In genomic region chr5:111422058-111422800, GRCm38 (mm10) we compare ENCODE assay signal across 12 mouse cellular contexts. TPM values are rescaled to one million over a fixed set of nuclear protein-coding genes. Genes with fewer than 3 reads are reported as not detected.
DNase-seq lines count a peak whose midpoint lies in the region; ATAC-seq lines count a peak whose summit lies in the region.
"Had no signal": no experiment of that assay in that cellular context is flagged by ENCODE, and none has a peak within 500 bp of the region (broad histone marks: within the 10 kb centered on the region; RNA-seq: fewer than 3 reads in every experiment).

No protein-coding gene starts in this region.

- peak overlapping the region; percentile 26; the same call in 1 of the 2 replicates for H3K4me2 ChIP-seq in kidney, embryonic 14.5 days (replicated peaks; ENCODE audit: low read depth, low read length)
- peak overlapping the region; percentile 91 for H3K4me2 ChIP-seq in embryonic facial prominence, embryonic 12.5 days (replicated peaks)
- H3K4me2 ChIP-seq in hindbrain, embryonic 11.5 days (replicated peaks; ENCODE audit: low read depth, low read length): peak overlapping the region; percentile 98
- peak overlapping the region; percentile 100 for H3K4me2 ChIP-seq in midbrain, embryonic 13.5 days (replicated peaks)

- DNase-seq in kidney, adult 9 months: no peak
- DNase-seq in hindbrain, embryonic 11.5 days (ENCODE audit: low spot score): peak; percentile 62
- DNase-seq in cerebellum, adult 11 months: no peak
- DNase-seq in frontal cortex, postnatal 10 days (ENCODE audit: low spot score in 2 of 2): no peak
- no peak for DNase-seq in layer of hippocampus, postnatal 25 days (ENCODE audit: extremely low spot score in 1 of 2, low spot score in 1 of 2)
- DNase-seq: adrenal gland, postnatal 10 days; right cerebral cortex, postnatal 25 days had no signal

- WGBS in kidney, embryonic 14.5 days: 73% methylated on average over 8 of the region's 8 CpGs
- 44% methylated on average over 8 of the region's 8 CpGs for WGBS in embryonic facial prominence, embryonic 12.5 days
- WGBS in hindbrain, embryonic 11.5 days: 27% methylated on average over 8 of the region's 8 CpGs
- WGBS in midbrain, embryonic 13.5 days: 17% methylated on average over 8 of the region's 8 CpGs

- H3K9me3 ChIP-seq in kidney, embryonic 14.5 days (ENCODE audit: control insufficient read depth, low read length): no peaks in the 10 kb centered on the region
- no peaks in the 10 kb centered on the region for H3K9me3 ChIP-seq in embryonic facial prominence, embryonic 12.5 days
- no peaks in the 10 kb centered on the region for H3K9me3 ChIP-seq in hindbrain, embryonic 11.5 days (ENCODE audit: control insufficient read depth, low read length)
- no peaks in the 10 kb centered on the region for H3K9me3 ChIP-seq in midbrain, embryonic 13.5 days

- H3K36me3 ChIP-seq in kidney, embryonic 14.5 days (ENCODE audit: control insufficient read depth, insufficient read depth, low read length): peaks cover 11% of the 10 kb centered on the region; the same call in 1 of the 2 replicates
- peaks cover 67% of the 10 kb centered on the region for H3K36me3 ChIP-seq in embryonic facial prominence, embryonic 12.5 days
- H3K36me3 ChIP-seq in hindbrain, embryonic 11.5 days (ENCODE audit: control insufficient read depth, insufficient read depth, low read length): peaks cover 6% of the 10 kb centered on the region
- H3K36me3 ChIP-seq in midbrain, embryonic 13.5 days: peaks cover 46% of the 10 kb centered on the region

- peaks cover 54% of the 10 kb centered on the region for H3K27me3 ChIP-seq in kidney, embryonic 14.5 days (ENCODE audit: control insufficient read depth, insufficient read depth, low read length)
- H3K27me3 ChIP-seq in embryonic facial prominence, embryonic 12.5 days: no peaks in the 10 kb centered on the region
- no peaks in the 10 kb centered on the region for H3K27me3 ChIP-seq in hindbrain, embryonic 11.5 days (ENCODE audit: control insufficient read depth, insufficient read depth, low read length)
- no peaks in the 10 kb centered on the region for H3K27me3 ChIP-seq in midbrain, embryonic 13.5 days

- H3K4me1 ChIP-seq in kidney, embryonic 14.5 days (ENCODE audit: control insufficient read depth, insufficient read depth, low read length): peaks cover 51% of the 10 kb centered on the region
- peaks cover 83% of the 10 kb centered on the region for H3K4me1 ChIP-seq in embryonic facial prominence, embryonic 12.5 days
- peaks cover 24% of the 10 kb centered on the region for H3K4me1 ChIP-seq in hindbrain, embryonic 11.5 days (replicated peaks; ENCODE audit: control insufficient read depth, insufficient read depth, low read length)
- peaks cover 84% of the 10 kb centered on the region for H3K4me1 ChIP-seq in midbrain, embryonic 13.5 days (replicated peaks)

- no peak overlapping the region for H3K27ac ChIP-seq in kidney, embryonic 14.5 days (ENCODE audit: low read depth, low read length)
- H3K27ac ChIP-seq in embryonic facial prominence, embryonic 12.5 days: peak overlapping the region; percentile 98
- H3K27ac ChIP-seq in hindbrain, embryonic 11.5 days (ENCODE audit: low read depth, low read length): peak overlapping the region; percentile 99
- H3K27ac ChIP-seq in midbrain, embryonic 13.5 days: peak overlapping the region; percentile 97
- H3K27ac ChIP-seq: kidney, postnatal 0 days; macrophage had no signal

- H3K4me3 ChIP-seq in kidney, embryonic 14.5 days (ENCODE audit: low read length): 0 out of 2 replicates have a peak overlapping the region, but pooled peaks have one; percentile 81
- H3K4me3 ChIP-seq in embryonic facial prominence, embryonic 12.5 days: peak overlapping the region; percentile 95
- peak overlapping the region; percentile 98 for H3K4me3 ChIP-seq in hindbrain, embryonic 11.5 days (ENCODE audit: low read depth, low read length)
- peak overlapping the region; percentile 97 for H3K4me3 ChIP-seq in midbrain, embryonic 13.5 days (replicated peaks)

- no peak overlapping the region for H3K9ac ChIP-seq in kidney, embryonic 14.5 days (ENCODE audit: low read depth, low read length)
- H3K9ac ChIP-seq in embryonic facial prominence, embryonic 12.5 days: peak overlapping the region; percentile 100
- H3K9ac ChIP-seq in hindbrain, embryonic 11.5 days (ENCODE audit: low read depth, low read length): peak overlapping the region; percentile 100
- H3K9ac ChIP-seq in midbrain, embryonic 13.5 days (replicated peaks): peak overlapping the region; percentile 100

- ATAC-seq in kidney, embryonic 14.5 days (ENCODE audit: low FRiP score, low TSS enrichment): no peak
- no peak for ATAC-seq in embryonic facial prominence, embryonic 12.5 days (ENCODE audit: insufficient number of reproducible peaks, insufficient read depth, low FRiP score, low TSS enrichment)
- ATAC-seq in hindbrain, embryonic 11.5 days (ENCODE audit: low FRiP score): peak; percentile 55; the same call in 1 of the 2 replicates
- no peak for ATAC-seq in midbrain, embryonic 13.5 days

RNA-seq across cellular contexts. Expression of gene Mn1, which starts 5.1 kb away (rescaled TPM):
- 5.1 and 6.9 TPM in 2 replicates for polyA plus RNA-seq in kidney, embryonic 14.5 days (2014; fragmentation: Nextera tagmentation; extraction: Ambion mirVana)
- 57.8 and 58.3 TPM in 2 replicates for polyA plus RNA-seq in embryonic facial prominence, embryonic 12.5 days (2016; fragmentation: Nextera tagmentation; extraction: Ambion mirVana)
- polyA plus RNA-seq in hindbrain, embryonic 11.5 days (2014; fragmentation: Nextera tagmentation; extraction: Ambion mirVana): 41.9 and 42.5 TPM in 2 replicates
- polyA plus RNA-seq in midbrain, embryonic 13.5 days (2015; fragmentation: Nextera tagmentation; extraction: Ambion mirVana): 60.2 and 73.1 TPM in 2 replicates
- 10 to 100 TPM; 40.0 to 40.1 TPM for total RNA-seq in layer of hippocampus, postnatal 25 days (2021)
- polyA plus RNA-seq: macrophage had no signal

Comparison
In these comparisons a context has a peak if more than half of its experiments do, and no peak if none do; other contexts are left out.
1. H3K4me2 ChIP-seq: peak in every context shown above with its lines; median percentile 100 in midbrain, embryonic 13.5 days; 98 in hindbrain, embryonic 11.5 days; 91 in embryonic facial prominence, embryonic 12.5 days; 26 in kidney, embryonic 14.5 days.